Mouse (Mus musculus): ENCODE measurements at regions not wholly inside any gene's neighbourhood (a gene's known extent, or its start where the extent isn't known, plus 50 kb on each side); places are given as distances from the start of the nearest gene placed in this dataset.
"Not testable (repeated sequence)": the region's sequence is repeated elsewhere in the genome, so short reads cannot be mapped to it uniquely, and the experiment has no call there.

- H3K27me3 ChIP-seq: no peaks in the 10 kb centered on the region
- peaks cover 17% of the 10 kb centered on the region for H3K4me1 ChIP-seq
- 9% methylated on average over 11 of the region's 11 CpGs for WGBS
- peak overlapping the region; percentile 58 for H3K4me2 ChIP-seq
- ATAC-seq (ENCODE audit: insufficient number of reproducible peaks, insufficient read depth, low FRiP score, low TSS enrichment, low read depth): no peak
- H3K9ac ChIP-seq: peak overlapping the region; percentile 68
- H3K4me3 ChIP-seq: peak overlapping the region; percentile 38
- H3K9me3 ChIP-seq: no peaks in the 10 kb centered on the region
- H3K27ac ChIP-seq: peak overlapping the region; percentile 95
- no peaks in the 10 kb centered on the region for H3K36me3 ChIP-seq
Observed at GRCm38 (mm10) chr7:73607450-73608005, 65.9 kb upstream of the Chd2 start.

- 3% methylated on average over 30 of the region's 30 CpGs for WGBS
- peak overlapping the region; percentile 58 for H3K4me2 ChIP-seq
- peak overlapping the region; percentile 95 for H3K27ac ChIP-seq
- no peaks in the 10 kb centered on the region for H3K27me3 ChIP-seq
- H3K9ac ChIP-seq: peak overlapping the region; percentile 68
- peak overlapping the region; percentile 38 for H3K4me3 ChIP-seq
- H3K4me1 ChIP-seq: peaks cover 10% of the 10 kb centered on the region; the same call in 1 of the 2 replicates
- peak; percentile 96 for ATAC-seq (ENCODE audit: insufficient number of reproducible peaks, insufficient read depth, low FRiP score, low TSS enrichment, low read depth)
- H3K9me3 ChIP-seq: no peaks in the 10 kb centered on the region
- H3K36me3 ChIP-seq: no peaks in the 10 kb centered on the region
Observed at GRCm38 (mm10) chr7:73606677-73607449, 65.2 kb upstream of the Chd2 start.

GRCm38 (mm10) chr7:73604597-73604996, 63.0 kb upstream of the Chd2 start:
- no peaks in the 10 kb centered on the region for H3K9me3 ChIP-seq
- no peak overlapping the region for H3K4me3 ChIP-seq
- H3K27ac ChIP-seq: no peak overlapping the region
- H3K36me3 ChIP-seq: no peaks in the 10 kb centered on the region
- H3K9ac ChIP-seq: no peak overlapping the region
- no peak overlapping the region for H3K4me2 ChIP-seq
- WGBS: 43% methylated on average over 2 of the region's 2 CpGs
- ATAC-seq (ENCODE audit: insufficient number of reproducible peaks, insufficient read depth, low FRiP score, low TSS enrichment, low read depth): no peak
- no peaks in the 10 kb centered on the region for H3K27me3 ChIP-seq
- 0 out of 2 replicates have a peak, but pooled peaks cover 10% of the 10 kb centered on the region for H3K4me1 ChIP-seq

- Histone ChIP-seq H3K4me2 (no peak overlapping the region), H3K4me1 (0 out of 2 replicates have a peak, but pooled peaks cover 4% of the 10 kb centered on the region), H3K27ac (no peak overlapping the region), H3K9ac (no peak overlapping the region), H3K36me3 (no peaks in the 10 kb centered on the region), H3K4me3 (no peak overlapping the region), H3K27me3 (no peaks in the 10 kb centered on the region), H3K9me3 (no peaks in the 10 kb centered on the region)
- no peak for ATAC-seq (ENCODE audit: insufficient number of reproducible peaks, insufficient read depth, low FRiP score, low TSS enrichment, low read depth)
- WGBS: 53% methylated on average over 4 of the region's 4 CpGs
Observed at GRCm38 (mm10) chr7:73602815-73603551, 61.4 kb upstream of the Chd2 start.

GRCm38 (mm10) chr7:73601336-73601735, 59.7 kb upstream of the Chd2 start:
- Histone ChIP-seq H3K9me3 (no peaks in the 10 kb centered on the region), H3K4me2 (no peak overlapping the region), H3K27ac (no peak overlapping the region), H3K9ac (no peak overlapping the region), H3K27me3 (no peaks in the 10 kb centered on the region), H3K4me1 (peaks cover 15% of the 10 kb centered on the region), H3K36me3 (no peaks in the 10 kb centered on the region), H3K4me3 (no peak overlapping the region)
- ATAC-seq (ENCODE audit: insufficient number of reproducible peaks, insufficient read depth, low FRiP score, low TSS enrichment, low read depth): no peak
- WGBS: 51% methylated on average over 2 of the region's 2 CpGs

GRCm38 (mm10) chr7:73600776-73601175, 59.1 kb upstream of the Chd2 start:
- no peak overlapping the region for H3K4me2 ChIP-seq

GRCm38 (mm10) chr7:73600003-73600385, 58.4 kb upstream of the Chd2 start:
- H3K4me3 ChIP-seq; H3K27me3 ChIP-seq; H3K9ac ChIP-seq; H3K9me3 ChIP-seq; H3K27ac ChIP-seq; H3K4me2 ChIP-seq; ATAC-seq (ENCODE audit: insufficient number of reproducible peaks, insufficient read depth, low FRiP score, low TSS enrichment, low read depth); H3K36me3 ChIP-seq: not testable (repeated sequence)
- peaks cover 25% of the 10 kb centered on the region for H3K4me1 ChIP-seq
- WGBS: 73% methylated on average over 3 of the region's 3 CpGs

More at GRCm38 (mm10) chr7:73600776-73601175, 59.1 kb upstream of the Chd2 start:
- Histone ChIP-seq H3K9ac (no peak overlapping the region), H3K9me3 (no peaks in the 10 kb centered on the region), H3K4me3 (no peak overlapping the region), H3K4me1 (peaks cover 19% of the 10 kb centered on the region), H3K27me3 (no peaks in the 10 kb centered on the region), H3K27ac (no peak overlapping the region), H3K36me3 (no peaks in the 10 kb centered on the region)
- 88% methylated on average over 1 of the region's 1 CpGs for WGBS
- no peak for ATAC-seq (ENCODE audit: insufficient number of reproducible peaks, insufficient read depth, low FRiP score, low TSS enrichment, low read depth)

GRCm38 (mm10) chr7:73599354-73600002, 57.8 kb upstream of the Chd2 start:
- 91% methylated on average over 9 of the region's 9 CpGs for WGBS

GRCm38 (mm10) chr7:73597968-73598367, 56.3 kb upstream of the Chd2 start:
- Histone ChIP-seq H3K9me3 (no peaks in the 10 kb centered on the region), H3K27me3 (no peaks in the 10 kb centered on the region), H3K4me2 (no peak overlapping the region), H3K9ac (no peak overlapping the region), H3K27ac (no peak overlapping the region), H3K4me3 (no peak overlapping the region), H3K4me1 (peaks cover 36% of the 10 kb centered on the region), H3K36me3 (no peaks in the 10 kb centered on the region)
- no peak for ATAC-seq (ENCODE audit: insufficient number of reproducible peaks, insufficient read depth, low FRiP score, low TSS enrichment, low read depth)
- WGBS: 78% methylated on average over 5 of the region's 5 CpGs

More at GRCm38 (mm10) chr7:73599354-73600002, 57.8 kb upstream of the Chd2 start:
- H3K9me3 ChIP-seq: no peaks in the 10 kb centered on the region
- H3K36me3 ChIP-seq: no peaks in the 10 kb centered on the region
- no peak overlapping the region for H3K4me2 ChIP-seq
- H3K27ac ChIP-seq: no peak overlapping the region
- H3K9ac ChIP-seq: no peak overlapping the region
- peaks cover 28% of the 10 kb centered on the region for H3K4me1 ChIP-seq
- ATAC-seq (ENCODE audit: insufficient number of reproducible peaks, insufficient read depth, low FRiP score, low TSS enrichment, low read depth): no peak
- no peaks in the 10 kb centered on the region for H3K27me3 ChIP-seq
- H3K4me3 ChIP-seq: no peak overlapping the region

GRCm38 (mm10) chr7:73596866-73597840, 55.5 kb upstream of the Chd2 start:
- Histone ChIP-seq H3K9me3 (no peaks in the 10 kb centered on the region), H3K36me3 (no peaks in the 10 kb centered on the region), H3K27me3 (no peaks in the 10 kb centered on the region), H3K4me2 (no peak overlapping the region), H3K27ac (peak overlapping the region; percentile 88; the same call in 1 of the 2 replicates), H3K4me3 (no peak overlapping the region), H3K4me1 (peaks cover 36% of the 10 kb centered on the region), H3K9ac (no peak overlapping the region)
- 45% methylated on average over 11 of the region's 11 CpGs for WGBS
- no peak for ATAC-seq (ENCODE audit: insufficient number of reproducible peaks, insufficient read depth, low FRiP score, low TSS enrichment, low read depth)

All from embryonic facial prominence, embryonic 13.5 days (tissue).